Mouse (Mus musculus) kidney, adult 11 months (tissue): ENCODE measurements around the gene Erp27.
"Not testable (repeated sequence)": the region's sequence is repeated elsewhere in the genome, so short reads cannot be mapped to it uniquely, and the experiment has no call there.

ENCODE experiments used
- DNase-seq: peaks from one replicate; pipeline ENCODE4 v3.0.0; 2022

Gene Erp27

GRCm38 (mm10) chr6:136922080-136922479, at the start of gene Erp27:
Gene Erp27 (minus strand): TSS chr6:136922180.
- no peak for DNase-seq

DNA sequence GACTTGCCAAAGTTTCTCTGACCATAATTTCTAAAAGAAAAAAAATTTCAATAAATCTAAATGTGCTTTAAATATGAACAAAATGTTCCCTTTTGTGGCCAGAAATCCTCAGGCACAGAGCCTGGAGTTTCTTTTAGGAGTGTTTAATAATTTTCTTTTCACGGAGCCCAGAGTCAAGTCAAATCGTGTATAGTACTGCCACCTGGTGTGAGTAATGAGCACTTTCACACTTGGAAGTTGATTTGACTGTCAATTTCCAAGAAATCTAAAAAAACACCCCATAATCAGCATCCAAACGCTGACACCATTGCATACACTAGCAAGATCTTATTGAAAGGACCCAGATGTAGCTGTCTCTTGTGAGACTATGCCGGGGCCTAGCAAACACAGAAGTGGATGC, 46.9 kb upstream of the Erp27 start:
- DNase-seq: not testable (repeated sequence)

- DNase-seq: no peak
Observed at GRCm38 (mm10) chr6:136967466-136967865, 45.5 kb upstream of the Erp27 start.

DNA sequence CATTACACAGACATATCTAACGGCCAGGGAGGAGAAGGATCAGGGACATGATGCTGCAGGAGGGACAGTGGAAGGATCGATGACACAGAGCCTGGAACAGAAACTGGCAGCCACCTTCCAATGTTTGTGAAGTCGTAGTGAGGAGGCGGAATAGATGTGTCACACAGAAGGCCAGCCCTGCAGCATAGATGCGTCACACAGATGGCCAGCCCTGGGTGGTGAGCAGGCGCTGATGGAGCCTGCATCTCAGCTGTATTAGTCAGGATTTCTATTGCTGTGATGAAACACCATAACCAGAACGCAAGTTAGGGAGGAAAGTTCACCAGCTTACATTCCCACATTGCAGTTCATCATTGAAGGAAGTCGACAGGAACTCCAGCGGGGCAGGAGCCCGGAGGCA, 43.9 kb upstream of the Erp27 start:
- no peak for DNase-seq

DNA sequence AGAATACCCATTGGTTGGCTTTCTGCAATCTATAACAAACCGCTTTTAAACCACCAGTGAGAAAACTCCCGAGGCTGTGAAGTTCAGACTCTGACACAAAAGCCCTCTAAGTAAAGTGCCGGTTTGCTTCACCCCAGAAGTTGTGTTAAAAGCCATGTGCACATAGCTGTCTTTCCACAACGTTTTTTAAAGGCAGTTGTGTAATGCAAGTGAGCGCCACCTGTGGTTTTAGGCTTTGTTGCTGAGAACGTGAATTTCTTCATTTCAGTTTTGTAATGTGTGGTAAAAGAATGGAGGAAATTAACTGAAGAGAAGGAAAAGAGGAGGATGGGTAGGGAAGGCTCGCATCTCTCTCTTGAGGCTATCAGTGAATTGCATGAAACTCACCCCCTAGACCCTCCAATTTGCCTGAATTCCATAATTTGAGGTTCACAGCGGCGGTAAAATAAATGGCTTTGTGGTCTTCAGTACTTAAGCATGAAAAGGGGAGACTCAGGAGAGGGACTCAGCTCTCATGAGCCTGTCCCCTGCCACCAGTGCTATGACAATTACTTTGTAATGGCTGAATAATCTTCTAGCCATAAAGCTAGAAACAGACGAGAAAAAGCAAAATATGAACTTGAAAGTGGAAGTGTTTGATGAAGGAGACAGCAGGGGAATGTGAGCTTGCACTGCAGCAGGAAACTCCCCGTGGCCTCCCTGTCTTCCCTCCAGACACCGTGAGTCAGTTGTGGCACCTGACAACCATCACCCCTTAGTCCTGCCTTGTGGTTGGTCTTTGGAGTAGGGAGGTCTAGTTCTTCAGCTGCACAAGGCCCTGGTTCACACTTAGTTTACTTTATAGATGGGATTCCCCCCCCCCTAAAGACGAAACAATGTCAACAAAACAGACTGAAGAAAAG, 42.9 kb upstream of the Erp27 start:
- no peak for DNase-seq

- no peak for DNase-seq
Observed at GRCm38 (mm10) chr6:136962957-136963356, 41.0 kb upstream of the Erp27 start.

DNA sequence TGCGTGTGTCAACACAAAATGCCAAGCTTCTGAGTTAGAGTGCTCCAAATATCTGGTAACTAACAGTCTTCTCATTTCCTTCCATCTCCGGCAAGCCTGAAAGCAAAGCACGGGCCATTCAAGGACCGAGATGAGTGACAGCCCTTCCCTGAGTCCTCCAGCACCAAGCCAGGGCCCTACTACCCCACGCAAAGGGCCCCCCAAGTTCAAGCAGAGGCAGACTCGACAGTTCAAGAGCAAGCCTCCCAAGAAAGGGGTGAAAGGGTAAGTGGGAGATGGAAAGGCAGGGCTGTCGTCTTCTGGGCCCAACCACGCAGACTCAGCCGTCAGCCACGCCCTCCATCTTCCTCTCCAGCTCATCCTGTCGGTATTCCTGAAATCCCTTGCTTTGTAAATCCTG, 37.2 kb upstream of the Erp27 start:
- DNase-seq: no peak

DNA sequence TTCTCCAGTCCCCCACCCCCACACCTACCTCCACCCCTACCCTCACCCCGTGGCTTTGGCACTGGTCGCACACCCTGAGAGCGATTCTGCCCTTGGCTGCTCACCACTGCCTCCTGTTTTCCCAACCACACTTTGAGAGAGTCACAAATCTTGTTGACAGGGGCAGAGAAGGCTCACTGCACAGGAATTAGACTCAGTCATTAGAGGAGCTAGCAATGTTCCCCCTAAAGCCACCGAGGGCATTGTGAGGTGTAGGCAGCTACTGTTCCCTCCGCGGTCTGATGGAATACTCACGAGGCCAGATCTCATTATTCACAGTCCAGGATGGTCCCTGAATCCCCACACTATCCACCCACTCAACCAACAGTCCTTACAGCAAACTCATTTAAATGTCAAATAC, 35.1 kb upstream of the Erp27 start:
- DNase-seq: no peak

DNA sequence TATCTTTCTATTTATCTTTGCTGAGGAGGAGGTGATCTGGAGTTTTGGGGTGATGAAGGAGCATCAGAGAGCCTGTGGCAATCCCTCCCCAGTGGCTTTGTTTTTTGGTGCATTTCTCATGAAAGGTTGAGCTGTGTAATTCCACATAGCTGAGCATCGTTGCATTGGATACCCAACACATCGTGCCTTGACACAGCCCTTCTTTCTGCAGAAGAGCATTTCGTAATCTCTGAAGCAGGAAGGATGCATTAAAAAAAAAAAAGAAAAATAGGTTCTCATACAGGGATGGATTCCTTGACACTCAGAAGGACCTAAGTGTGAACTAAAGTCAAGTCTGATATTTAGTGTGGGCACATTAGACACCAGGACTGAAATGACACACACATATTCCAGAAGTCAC, 33.3 kb upstream of the Erp27 start:
- no peak for DNase-seq

DNA sequence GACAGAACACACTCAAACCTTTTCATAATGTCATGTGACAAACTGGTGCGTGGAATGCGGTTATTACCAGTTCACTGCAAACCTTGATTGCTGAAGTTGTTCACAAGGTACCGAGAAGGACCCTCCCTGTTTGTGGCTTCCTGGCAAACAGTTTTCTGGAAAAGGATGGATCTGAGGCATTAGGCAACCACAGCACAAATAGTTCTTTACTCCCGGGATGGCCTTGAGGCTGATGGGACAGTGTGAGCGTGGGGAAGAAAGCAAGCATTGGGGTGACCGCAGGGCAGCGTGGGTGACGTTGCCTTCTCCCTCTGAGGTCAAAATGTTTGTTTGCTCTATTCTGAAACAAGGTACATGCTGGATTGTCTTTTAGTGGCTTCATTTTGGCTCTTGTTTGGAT, 32.7 kb upstream of the Erp27 start:
- DNase-seq: no peak

DNA sequence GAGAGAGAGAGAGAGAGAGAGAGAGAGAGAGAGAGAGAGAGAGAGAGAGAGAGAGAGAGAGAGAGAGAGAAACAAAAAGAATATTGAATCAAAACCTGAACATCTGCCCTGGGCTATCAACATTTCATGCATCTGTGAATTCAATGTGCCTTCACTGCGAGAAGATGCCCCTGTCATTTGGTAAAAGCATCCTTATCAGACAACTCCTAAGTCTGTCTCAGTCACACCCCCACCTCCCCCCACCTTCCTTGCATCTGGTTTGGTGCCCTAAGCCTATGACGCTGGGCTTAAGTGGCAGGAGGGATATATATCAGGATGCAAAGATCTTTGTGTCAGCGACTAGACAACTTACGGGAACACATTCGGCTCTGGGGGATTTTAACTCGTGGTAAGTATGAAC, 32.2 kb upstream of the Erp27 start:
- no peak for DNase-seq

- no peak for DNase-seq
Observed at GRCm38 (mm10) chr6:136952930-136953329, 30.9 kb upstream of the Erp27 start.

DNA sequence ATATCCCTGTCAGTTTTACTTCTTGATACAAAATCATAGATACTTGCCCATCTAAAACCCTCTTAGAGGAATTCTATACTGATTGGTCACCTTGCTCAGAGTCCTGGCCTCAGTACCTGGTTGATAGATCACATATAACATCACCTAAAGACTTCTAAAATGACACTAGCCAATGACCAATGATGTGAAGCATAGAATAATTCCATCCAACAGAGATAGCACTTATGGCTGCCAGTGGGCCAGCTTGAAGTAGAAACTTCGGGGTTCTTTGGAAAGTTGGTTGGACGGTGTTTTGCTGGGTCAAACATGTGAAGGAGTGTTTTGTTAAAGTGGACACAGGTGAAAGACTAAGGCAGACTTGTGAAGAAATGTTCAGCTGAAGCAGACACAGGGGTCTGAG, 28.2 kb upstream of the Erp27 start:
- DNase-seq: no peak

- no peak for DNase-seq
Observed at GRCm38 (mm10) chr6:136947716-136948115, 25.7 kb upstream of the Erp27 start.

DNA sequence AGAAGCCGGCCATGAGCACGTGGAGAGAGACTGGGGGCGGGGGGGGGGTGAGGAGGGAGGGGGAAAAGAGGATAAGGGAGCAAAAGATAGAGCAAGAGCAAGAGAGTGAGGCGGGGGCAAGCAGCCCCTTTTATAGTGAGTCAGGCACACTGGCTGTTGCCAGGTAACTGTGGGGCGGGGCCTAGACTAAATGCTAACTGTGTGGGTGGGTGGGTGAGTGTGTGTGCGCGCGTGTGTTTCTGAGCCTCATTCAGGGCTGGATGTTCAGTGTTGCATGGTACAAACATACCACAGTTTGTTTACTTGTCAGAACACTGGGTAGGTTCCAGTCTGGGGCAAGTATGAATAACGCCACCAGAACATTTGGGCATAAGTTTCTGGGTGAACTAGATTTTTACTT, 25.0 kb upstream of the Erp27 start:
- DNase-seq: no peak

DNA sequence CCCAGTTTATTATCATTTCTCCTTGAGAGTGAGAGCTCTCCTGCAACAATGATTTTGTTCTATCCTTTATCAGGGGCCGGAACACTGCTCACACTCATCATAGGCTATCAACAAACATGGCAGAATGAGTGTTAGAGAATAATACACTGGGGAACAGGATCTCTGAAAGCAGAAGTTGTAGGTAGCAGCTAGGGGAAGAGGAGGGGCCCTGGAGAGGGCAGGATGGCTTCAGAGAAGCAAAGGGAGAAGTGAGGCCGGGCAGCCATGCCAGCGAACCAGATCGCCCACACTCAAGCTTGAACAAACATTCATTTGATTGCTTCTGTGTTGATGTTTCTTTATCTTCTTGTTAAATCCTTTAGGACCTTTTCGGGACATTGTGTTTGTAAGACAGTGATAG, 24.3 kb upstream of the Erp27 start:
- no peak for DNase-seq

GRCm38 (mm10) chr6:136944511-136944910, 22.5 kb upstream of the Erp27 start:
- DNase-seq: no peak

DNA sequence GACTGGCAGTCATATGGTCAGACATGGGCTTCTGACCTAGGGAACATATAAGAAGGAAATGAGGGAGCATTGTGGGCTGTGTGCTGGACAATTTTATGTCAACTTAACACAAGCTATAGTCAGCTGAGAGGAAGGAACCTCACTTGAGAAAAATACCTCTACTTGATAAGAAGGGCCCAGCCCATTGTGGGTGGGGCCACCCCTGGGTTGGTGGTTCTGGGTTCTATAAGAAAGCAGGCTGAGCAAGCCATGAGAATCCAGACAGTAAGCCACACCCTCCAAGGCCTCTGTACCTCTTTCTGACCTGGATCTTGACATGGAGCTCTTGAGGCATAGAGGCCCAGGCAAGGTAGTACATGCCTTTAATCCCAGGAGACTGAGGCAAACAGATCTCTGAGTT, 21.4 kb upstream of the Erp27 start:
- no peak for DNase-seq

DNA sequence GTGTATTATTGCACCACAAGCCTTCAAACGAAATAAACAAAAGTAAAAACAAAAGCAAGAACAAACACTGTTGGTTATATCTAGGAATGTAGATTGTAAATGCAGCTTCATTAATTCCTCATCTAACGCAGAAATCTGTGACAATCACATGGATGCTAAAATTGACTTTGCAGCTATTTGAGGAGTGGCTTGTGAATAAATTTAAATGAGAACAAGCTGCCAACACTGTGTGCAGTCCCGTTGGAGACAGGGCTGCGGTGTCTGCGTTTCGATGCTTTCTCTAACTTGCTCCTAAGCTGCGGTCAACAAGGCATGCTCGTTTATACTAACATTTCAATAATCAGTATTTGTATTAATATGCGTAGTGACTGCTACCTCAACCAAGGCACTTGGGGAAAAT, 20.3 kb upstream of the Erp27 start:
- no peak for DNase-seq

- DNase-seq: peak; percentile 51
Observed at GRCm38 (mm10) chr6:136941051-136942021, 19.4 kb upstream of the Erp27 start, which contains the start of gene Arhgdib. Gene Arhgdib (minus strand): TSS chr6:136941899.

DNA sequence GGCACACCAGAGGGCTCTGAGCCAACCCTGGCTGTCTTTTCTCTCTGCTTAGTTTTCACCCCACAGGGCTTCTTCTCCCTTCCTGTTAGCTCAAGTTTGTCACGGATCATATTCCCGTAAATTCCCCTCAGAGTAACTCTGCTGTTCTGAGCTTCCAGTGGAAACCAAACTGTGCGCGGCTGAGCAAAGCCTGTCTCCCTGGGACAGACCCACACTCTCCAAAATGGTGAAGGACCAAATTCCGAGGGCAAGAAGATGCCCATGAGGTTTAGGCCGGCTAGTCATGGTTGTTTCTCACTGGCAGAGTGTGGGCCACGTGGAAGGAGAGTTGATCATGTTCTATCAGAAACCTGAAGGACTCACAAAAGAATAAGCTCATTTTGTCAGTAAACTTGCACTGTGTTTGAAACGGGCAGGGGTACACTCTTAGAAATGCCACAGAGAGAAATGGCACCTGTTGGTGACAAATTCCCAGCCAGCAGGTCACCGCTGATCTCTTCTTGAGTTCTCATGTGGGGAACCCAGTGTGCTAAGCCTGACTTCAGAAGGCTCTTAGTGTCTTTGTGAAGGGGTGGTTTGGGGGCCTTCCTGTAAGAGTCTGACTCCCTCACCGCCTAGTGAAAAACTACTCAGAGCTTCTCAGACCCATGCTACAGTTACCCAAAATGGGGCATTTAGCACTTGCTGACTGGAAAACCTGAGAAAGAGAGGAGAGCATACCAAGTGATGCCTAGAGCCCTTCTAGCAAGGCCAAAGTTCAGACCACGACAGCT, 18.4 kb upstream of the Erp27 start:
- DNase-seq: no peak

DNA sequence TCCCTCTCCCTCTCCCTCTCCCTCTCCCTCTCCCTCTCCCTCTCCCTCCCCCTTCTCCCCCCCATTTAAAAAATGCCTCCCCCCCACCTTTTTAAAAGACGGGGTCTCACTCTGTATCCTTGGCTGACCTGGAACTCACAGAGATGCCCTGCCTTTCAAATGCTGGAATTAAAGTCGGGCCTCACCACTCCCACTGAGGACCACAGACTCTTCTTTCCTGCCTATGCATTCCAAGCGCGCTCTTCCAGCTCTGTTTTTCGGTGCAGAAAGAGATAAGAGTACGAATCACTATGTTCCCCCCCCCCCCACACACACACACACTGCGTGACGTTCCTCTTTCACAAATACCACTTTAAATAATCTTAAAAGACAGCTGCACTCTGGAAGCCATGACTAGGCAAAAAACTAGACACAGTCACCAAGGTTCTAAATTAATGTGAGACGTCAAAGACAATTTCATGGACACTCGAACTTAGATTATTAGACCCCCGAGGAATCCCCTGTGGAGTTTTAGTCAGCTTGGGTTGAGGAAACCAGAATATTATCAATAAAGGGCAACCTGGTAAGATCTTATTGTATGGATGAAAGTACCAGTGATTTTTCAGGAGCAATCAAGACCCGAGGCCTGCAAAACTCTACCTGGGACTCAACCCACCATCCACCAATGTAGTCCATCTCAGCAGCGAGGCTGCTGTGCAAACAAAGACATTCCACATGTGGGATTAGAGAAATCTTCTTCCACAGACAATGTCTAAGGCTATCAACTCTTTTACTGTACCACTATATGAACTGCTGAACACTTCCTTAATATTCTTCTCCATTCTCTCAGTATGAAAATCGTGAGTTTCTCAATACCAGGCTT, 17.6 kb upstream of the Erp27 start:
- DNase-seq: no peak
